Mouse (Mus musculus) stomach, embryonic 15.5 days (tissue): ENCODE data around the gene Cd300lf. TPM values are rescaled to one million over a fixed set of nuclear protein-coding genes. Genes with fewer than 3 reads are reported as not detected.

ENCODE experiments used
- polyA plus RNA-seq: library from polyadenylated mRNA; unstranded; fragments of >200 nt; fragmentation: Nextera tagmentation; extraction: Ambion mirVana; gene quantifications from 2 replicates; pipeline ENCODE4 v1.2.1, GENCODE M21; 2015

Cd300lf gene
- polyA plus RNA-seq, 1 experiment from 2014 or later, result 2.1 TPM

Other genes with a start within 250 kb of the Cd300lf start
- 1.9 and 2.2 TPM in 2 replicates for gene Cd300a, start 244.0 kb downstream of the Cd300lf start, polyA plus RNA-seq
- gene Cd300lb, start 199.6 kb downstream of the Cd300lf start, polyA plus RNA-seq, result 0.68 and 1.1 TPM in 2 replicates
- not detected in 2 replicates for gene Cd300c, start 164.8 kb downstream of the Cd300lf start, polyA plus RNA-seq
- gene Cd300ld, start 144.1 kb downstream of the Cd300lf start, polyA plus RNA-seq, result 0.45 and 0.48 TPM in 2 replicates
- 3.3 and 3.6 TPM in 2 replicates for gene Cd300c2, start 132.1 kb downstream of the Cd300lf start, polyA plus RNA-seq
- gene Cd300ld2, start 117.8 kb downstream of the Cd300lf start, polyA plus RNA-seq, result not detected in 2 replicates
- gene Cd300ld4, start 107.0 kb downstream of the Cd300lf start, polyA plus RNA-seq, result not detected in 2 replicates
- gene Cd300ld5, start 96.2 kb downstream of the Cd300lf start, polyA plus RNA-seq, result not detected in 2 replicates
- gene Cd300ld3, start 85.6 kb downstream of the Cd300lf start, polyA plus RNA-seq, result not detected in 2 replicates
- gene Cd300e, start 71.8 kb downstream of the Cd300lf start, polyA plus RNA-seq, result 0.10 and 0.15 TPM in 2 replicates
- gene Rab37, start 42.6 kb downstream of the Cd300lf start, polyA plus RNA-seq, result 2.6 and 3.1 TPM in 2 replicates
- gene Slc9a3r1, start 29.3 kb upstream of the Cd300lf start, polyA plus RNA-seq, result 142 and 144 TPM in 2 replicates
- gene Tmem104, start 53.5 kb upstream of the Cd300lf start, polyA plus RNA-seq, result 9.3 and 11.5 TPM in 2 replicates
- 23.2 and 24.0 TPM in 2 replicates for gene Nat9, start 53.9 kb upstream of the Cd300lf start, polyA plus RNA-seq
- gene Grin2c, start 133.3 kb upstream of the Cd300lf start, polyA plus RNA-seq, result 0.10 and 0.12 TPM in 2 replicates
- gene Fdxr, start 143.1 kb upstream of the Cd300lf start, polyA plus RNA-seq, result 16.6 and 17.8 TPM in 2 replicates
- gene Fads6, start 163.7 kb upstream of the Cd300lf start, polyA plus RNA-seq, result 2.0 TPM in 2 replicates
- 0.46 and 0.90 TPM in 2 replicates for gene Otop2, start 173.2 kb upstream of the Cd300lf start, polyA plus RNA-seq
- 0.26 and 0.35 TPM in 2 replicates for gene Ush1g, start 188.0 kb upstream of the Cd300lf start, polyA plus RNA-seq
- 2.4 and 2.7 TPM in 2 replicates for gene Otop3, start 200.7 kb upstream of the Cd300lf start, polyA plus RNA-seq
- gene Hid1, start 233.8 kb upstream of the Cd300lf start, polyA plus RNA-seq, result 32.9 and 41.0 TPM in 2 replicates
- gene Cdr2l, start 247.9 kb upstream of the Cd300lf start, polyA plus RNA-seq, result 10.0 and 10.5 TPM in 2 replicates